Mouse (Mus musculus): ENCODE results near the gene Smyd3.

Gene Smyd3

GRCm38 (mm10) chr1:179107211-179107610, 410.6 kb downstream of the Smyd3 start:
- DNase-seq: no peak

DNA sequence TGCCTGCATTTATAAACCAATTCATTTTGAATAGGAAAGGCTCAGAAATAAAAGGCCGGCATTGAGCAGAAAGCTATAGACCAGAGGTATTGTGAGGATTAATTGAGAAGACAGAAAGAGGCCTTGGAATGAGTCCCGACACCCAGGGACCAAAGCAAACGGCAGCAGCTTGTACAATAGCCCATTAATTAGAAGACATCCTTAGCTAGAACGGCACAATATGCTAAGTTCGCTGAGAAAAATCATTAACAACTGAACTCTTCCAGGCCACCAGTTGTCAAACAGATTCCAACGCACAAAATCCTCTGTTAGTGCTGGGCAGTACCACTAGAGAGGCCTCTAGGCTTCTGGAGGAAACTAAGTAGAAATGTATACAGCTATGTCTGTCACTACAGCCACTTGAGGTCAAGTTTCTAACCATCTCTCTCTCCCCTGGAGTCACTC, 411.1 kb downstream of the Smyd3 start:
- no peak for DNase-seq

DNA sequence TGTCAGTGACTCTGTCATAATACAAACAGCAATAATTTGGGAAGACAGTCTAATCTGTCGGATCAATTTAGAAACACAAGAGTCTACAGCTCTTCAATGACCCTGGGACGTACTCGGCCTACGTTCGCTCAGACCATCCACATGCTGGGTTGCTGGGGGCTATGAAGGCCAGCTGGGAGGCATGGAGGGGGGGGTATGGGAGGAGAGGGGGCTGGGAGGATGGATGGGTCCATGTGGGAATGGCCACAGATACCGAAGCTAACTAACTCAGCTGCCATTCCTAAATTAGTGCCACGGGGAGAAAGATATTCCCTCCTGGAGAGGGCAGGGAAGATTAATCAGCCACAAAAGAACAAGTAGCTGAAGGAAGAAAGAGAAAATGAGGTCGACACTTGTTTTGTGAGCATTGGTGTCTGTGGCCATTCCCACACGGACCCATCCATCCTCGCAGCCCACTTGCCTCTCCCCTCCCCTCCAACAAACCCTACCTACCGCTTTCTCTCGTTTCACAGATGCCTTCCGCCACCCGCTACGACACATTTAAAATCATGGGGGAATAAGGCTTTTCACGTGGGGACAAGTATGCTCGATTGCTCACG, 411.6 kb downstream of the Smyd3 start:
- no peak for DNase-seq

- no peak for DNase-seq
Measured at GRCm38 (mm10) chr1:179104447-179104846, 413.4 kb downstream of the Smyd3 start.

DNA sequence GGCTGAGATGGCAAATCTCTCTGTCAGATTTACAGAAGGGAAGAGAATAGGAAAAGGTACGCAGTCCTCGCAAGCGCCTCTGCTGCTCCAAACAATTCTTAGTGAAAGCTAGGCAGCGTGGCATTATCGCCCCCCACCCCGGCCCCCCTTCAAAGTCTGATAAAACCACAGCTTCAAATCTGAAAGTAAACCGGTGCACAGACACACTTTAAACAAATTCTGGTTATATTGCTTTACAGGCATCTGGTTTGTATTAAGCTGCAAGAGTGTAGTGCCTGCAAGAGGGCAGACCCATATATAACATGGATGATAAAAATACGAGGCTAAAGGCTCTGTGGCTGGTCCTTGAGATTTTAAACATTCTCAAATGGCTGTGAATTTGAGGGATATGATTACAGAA, 420.8 kb downstream of the Smyd3 start:
- DNase-seq: no peak

- no peak for DNase-seq
Measured at GRCm38 (mm10) chr1:179096323-179096722, 421.5 kb downstream of the Smyd3 start.

DNA sequence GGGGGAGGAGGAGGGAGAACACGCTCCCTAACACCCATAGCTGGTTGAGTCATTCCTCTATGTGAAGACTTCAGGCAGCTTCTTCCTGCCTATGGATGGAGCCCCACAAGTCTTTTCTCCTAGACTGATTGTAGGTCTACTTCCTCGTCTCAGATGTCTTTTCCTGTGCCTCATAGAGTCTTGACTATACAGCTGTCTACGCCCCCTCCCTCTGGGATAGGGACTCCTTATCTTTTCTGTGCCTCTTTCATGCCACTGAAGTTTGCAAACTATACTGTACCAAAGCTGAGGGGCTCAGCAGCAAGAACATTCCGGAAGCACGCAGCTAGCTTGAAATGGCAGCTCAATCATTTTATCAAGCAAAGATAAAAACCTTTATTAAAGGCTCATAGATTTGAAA, 428.7 kb downstream of the Smyd3 start:
- DNase-seq: no peak

DNA sequence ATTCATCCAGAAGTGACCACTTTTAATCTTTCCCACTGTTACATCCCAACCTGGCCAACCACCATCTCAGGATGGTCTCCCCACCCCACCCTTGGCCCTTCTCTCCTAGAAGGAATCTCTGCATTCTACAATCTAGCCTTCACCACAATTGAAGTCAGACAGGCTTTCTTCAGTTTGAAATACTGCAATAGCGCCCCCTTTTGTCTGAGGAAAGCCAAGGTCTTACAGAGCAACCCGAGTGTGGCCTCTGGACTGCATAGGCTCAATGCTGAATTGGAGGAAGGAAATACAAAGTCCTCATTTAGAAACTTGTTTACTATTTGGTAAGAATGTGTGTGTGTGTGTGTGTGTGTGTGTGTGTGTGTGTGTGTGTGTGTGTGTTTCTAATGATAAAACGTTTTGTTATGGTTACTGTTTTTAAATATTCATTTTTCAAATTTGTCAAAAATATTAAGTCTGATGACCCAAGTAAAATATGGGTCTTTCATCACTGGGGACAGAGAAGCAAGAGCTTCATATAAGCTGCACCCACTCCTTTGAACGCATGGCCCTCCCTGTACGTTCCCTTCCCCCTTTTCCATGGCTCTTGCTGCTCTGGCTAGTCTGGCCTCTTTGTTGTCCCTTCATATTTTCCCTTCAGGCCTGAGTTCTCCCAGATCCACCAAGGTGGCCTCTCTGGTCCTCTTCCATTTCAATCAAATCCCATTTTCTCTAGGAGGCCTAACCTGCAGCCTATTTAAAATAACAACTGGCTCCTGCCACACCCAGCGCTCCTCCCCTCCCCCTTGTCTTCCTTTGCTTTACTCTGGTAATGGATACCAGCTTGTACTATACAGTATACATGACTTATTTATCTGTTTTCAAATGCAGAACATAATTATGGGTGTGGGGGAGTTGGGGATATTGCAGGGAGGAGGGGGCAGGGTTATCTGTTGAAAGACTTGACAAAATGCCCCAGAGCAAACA, 430.5 kb downstream of the Smyd3 start:
- no peak for DNase-seq

DNA sequence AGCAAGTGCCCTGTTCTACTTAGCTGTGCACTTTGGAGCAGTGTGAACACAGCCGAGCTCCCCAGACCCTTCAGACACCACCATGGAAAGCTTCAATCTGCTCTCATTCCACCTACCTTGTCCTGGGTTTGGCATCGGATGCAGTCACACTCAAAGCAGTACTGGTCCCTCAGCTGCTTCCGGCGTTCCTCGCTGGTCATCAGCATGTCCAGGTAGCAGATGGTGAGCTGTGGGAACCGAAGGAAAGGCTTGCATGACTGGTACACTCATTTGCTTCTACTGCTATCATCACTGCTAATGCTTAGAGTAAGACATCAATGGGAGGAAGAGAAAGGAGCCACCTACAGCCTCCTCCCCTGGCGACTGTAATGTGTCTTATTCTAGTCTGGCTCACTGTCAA, 431.6 kb downstream of the Smyd3 start:
- no peak for DNase-seq

DNA sequence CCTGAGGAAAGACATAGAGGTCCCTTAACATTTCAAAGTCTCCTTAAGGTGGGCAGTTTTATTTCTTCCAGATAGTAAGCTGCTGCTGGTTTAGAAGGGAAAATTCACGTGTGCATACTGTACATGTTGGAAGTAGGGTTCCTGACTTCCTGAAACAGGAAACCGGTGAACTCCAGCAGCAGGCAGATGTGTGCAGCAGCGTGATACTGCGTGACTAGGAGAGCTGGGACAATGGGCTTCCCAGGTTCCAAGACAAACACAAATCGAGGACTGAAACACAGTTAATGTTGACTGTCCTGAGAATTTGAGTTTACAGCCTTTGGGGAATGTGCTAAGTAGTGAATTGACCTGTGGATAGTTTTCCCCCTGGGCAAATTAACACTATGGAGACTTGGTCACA, 434.7 kb downstream of the Smyd3 start:
- DNase-seq: no peak

DNA sequence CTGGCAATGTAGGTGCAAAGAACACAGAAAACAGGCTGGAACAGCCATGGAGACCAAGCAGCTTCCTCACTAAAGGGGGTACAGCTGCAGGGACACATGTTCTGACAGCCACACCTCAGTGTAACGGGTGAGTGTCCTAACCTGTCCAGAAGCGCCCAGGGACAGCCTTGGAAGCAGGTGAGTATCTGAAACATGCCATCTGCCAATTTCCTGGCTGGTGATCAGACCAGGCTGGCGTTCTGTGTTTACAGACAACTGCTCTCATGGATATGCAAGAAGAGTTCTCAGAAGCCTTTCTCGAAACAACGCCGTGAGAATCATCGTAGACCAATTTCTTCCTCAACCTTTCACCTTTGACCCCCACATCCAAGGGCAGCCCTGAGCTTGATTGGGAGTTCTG, 444.0 kb downstream of the Smyd3 start:
- DNase-seq: no peak

DNA sequence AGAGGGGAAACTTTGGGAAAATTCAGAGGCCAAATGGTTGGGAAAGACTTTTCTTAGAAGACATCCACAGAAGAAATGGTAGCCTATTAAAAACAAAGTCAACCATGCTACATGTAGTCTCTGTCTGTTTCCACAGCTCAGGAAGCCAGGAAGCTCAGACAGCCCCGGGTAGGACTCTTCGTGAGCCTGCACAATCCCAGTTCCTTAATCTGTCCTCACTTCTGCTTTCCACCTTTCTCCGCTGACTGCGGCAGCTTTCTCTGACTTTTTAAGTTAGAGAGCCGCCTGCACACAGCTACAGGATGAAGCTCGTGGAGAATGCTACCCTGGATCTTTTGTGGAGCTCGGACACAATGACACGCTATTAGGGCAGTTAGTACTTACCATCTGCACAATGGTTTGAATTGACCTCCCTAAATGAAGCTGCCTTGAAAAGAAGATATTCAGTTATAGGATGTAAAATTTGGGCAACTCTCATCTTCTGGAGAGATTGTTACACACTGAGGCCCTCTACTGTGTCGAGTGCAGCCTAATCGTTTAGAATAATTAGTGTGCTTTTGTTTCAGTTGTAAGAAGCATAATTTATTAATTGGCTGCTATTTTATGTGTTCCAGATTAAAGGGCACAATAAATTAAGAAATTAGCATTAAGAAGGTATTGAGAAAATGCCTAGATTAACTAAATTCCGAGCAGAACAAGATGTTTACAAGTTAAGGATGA, 444.7 kb downstream of the Smyd3 start:
- no peak for DNase-seq

DNA sequence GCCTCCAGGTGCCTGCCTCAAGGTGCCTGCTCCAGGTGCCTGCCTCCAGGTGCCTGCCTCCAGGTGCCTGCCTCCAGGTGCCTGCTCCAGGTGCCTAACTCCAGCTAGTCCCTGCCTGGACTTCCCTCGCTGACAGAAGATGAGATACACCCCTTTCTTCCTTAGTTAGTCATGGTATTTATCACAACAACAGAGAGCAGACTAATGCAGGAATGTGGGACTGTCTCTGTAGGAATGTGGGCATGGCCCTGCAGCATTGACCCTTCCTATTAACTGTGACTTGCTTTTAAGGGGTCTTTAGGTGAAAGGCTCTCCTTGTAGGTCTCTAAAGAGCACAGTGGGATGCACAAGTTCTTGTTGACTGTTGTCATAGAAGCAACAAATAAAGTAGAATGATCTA, 445.4 kb downstream of the Smyd3 start:
- DNase-seq: no peak

- DNase-seq: no peak
Measured at GRCm38 (mm10) chr1:179068990-179069389, 448.9 kb downstream of the Smyd3 start.

- no peak for DNase-seq
Measured at GRCm38 (mm10) chr1:179065294-179065601, 452.6 kb downstream of the Smyd3 start.

GRCm38 (mm10) chr1:179064601-179065293, 453.1 kb downstream of the Smyd3 start:
- DNase-seq: no peak

DNA sequence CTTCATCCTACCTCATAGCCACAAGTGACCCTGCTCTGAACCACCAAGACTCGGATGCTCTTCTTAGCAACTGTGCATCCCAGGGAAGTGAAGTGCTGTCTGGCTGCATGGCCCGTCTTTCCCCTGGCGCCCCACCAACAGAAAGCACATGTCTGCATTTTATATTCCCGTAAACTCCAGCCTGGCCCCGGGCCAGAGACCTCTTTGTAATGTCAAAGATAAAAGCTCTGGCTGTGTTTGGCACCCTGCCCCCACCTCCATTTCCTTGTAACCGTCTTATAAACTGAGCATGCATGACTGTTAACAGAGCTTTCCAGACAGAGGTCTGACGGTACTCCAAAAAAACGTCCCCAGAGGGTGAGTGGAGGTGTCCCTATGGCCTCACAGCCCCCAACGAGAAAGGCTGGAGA, 456.1 kb downstream of the Smyd3 start:
- peak; percentile 13 for DNase-seq

DNA sequence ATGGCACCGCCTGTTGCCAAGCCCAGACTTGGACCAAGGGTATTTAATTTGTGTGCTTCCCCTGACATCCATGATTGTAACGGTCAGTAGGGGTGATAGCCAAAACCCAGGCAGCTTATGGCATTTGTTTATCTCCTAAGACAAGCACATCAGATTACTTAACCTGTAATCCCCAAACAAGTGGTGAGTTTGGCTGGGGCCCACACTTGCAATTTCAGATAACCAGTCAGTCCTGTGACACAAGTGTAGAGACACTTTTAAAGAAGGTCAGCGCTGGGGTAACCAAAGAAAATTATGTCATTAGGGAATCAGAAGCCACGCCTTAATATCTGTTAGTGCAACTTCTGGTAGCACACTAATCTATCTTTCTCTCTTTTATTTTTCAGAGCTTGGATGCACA, 456.8 kb downstream of the Smyd3 start:
- DNase-seq: no peak

DNA sequence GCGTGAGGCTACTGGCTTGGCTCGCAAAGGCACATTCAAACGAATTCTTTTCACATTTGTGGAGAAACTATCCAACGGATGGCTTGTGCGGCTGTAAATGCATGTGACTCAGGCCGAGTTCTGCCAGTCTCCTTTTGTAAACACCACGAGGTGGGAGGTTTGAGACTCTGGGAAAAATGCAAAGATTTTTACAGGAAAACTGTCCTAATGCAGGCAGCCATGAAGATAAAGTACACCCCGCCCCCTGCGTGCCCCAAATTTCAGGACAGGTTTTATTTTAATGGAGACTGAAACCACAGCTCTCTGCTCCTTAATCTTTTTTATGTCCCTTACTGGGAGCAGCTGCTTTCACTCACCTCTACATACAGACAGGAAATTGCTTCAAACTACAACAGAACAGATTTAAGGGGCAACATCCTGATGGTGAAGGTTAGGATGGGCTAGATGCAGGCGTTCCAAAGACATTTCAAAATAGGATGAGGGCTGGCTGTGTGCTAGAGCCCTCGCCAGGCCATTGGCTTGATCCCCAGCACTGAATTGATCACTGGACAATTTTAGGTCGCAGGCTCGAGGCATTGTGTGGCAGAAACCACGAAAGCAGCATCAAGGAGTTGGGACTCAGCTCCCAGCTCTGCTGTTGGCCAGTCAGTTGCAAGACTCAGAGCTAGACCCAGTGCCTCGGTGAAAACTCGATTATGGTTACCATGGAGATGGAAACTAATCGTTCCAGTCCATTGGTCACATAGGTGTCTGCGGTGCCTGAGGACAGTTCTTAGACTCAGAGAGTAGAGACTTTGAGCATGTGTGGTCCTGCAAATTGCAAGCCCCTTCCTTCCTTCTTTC, 457.5 kb downstream of the Smyd3 start:
- no peak for DNase-seq

GRCm38 (mm10) chr1:179059286-179060112, 458.3 kb downstream of the Smyd3 start:
- DNase-seq: no peak

DNA sequence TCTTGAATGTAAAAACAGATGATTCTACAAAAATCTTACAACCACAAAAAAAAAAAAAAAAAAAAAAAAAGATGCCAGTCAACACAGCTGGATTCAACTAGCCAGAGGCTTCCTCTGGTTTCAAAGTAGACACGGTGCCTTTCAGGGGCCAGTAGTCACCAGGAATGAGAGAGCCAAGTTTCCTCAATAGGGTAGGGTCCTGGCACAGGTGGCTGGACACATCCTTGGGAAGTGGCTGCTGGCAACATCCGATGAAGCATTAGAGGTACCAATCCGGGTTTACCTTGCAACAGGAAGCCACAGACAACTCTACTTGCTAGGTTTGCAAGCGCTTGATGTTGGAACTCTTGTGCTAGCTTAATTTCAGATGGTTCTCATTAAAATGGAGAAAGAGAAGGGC, 459.2 kb downstream of the Smyd3 start:
- no peak for DNase-seq

All from thymus, postnatal 4 days (tissue).